Mouse (Mus musculus): ENCODE measurements around the gene H1foo. TPM values are rescaled to one million over a fixed set of nuclear protein-coding genes. Genes with fewer than 3 reads are reported as not detected.

The H1foo gene
- polyA plus RNA-seq, 1 experiment from 2014 or later: not detected

- Histone ChIP-seq H3K4me1 (ENCODE audit: control insufficient read depth, insufficient read depth, low read length) (peaks cover 19% of the 10 kb centered on the region), H3K9me3 (ENCODE audit: control insufficient read depth, low read length) (no peaks in the 10 kb centered on the region), H3K36me3 (ENCODE audit: control insufficient read depth, insufficient read depth, low read length) (no peaks in the 10 kb centered on the region), H3K4me3 (ENCODE audit: low read depth, low read length) (no peak overlapping the region), H3K27ac (ENCODE audit: low read depth, low read length) (no peak overlapping the region), H3K9ac (replicated peaks; ENCODE audit: low read depth, low read length) (0 out of 2 replicates have a peak overlapping the region, but pooled peaks have one; percentile 16), H3K27me3 (ENCODE audit: control insufficient read depth, insufficient read depth, low read length) (no peaks in the 10 kb centered on the region), H3K4me2 (ENCODE audit: low read depth, low read length) (no peak overlapping the region)
- WGBS: 48% methylated on average over 7 of the region's 7 CpGs
- ATAC-seq (ENCODE audit: low read depth): no peak
These were observed 39.8 kb downstream of the H1foo start for GRCm38 (mm10) chr6:115984580-115984979.

- Histone ChIP-seq H3K27me3 (ENCODE audit: control insufficient read depth, insufficient read depth, low read length) (no peaks in the 10 kb centered on the region), H3K27ac (ENCODE audit: low read depth, low read length) (no peak overlapping the region), H3K4me3 (ENCODE audit: low read depth, low read length) (no peak overlapping the region), H3K4me2 (ENCODE audit: low read depth, low read length) (no peak overlapping the region), H3K36me3 (ENCODE audit: control insufficient read depth, insufficient read depth, low read length) (no peaks in the 10 kb centered on the region), H3K9me3 (ENCODE audit: control insufficient read depth, low read length) (no peaks in the 10 kb centered on the region), H3K4me1 (ENCODE audit: control insufficient read depth, insufficient read depth, low read length) (peaks cover 19% of the 10 kb centered on the region), H3K9ac (replicated peaks; ENCODE audit: low read depth, low read length) (no peak overlapping the region)
- no peak for ATAC-seq (ENCODE audit: low read depth)
- WGBS: 66% methylated on average over 9 of the region's 9 CpGs
These were observed 40.9 kb downstream of the H1foo start for GRCm38 (mm10) chr6:115985622-115986021.

GRCm38 (mm10) chr6:115986472-115987095 lies 41.8 kb downstream of the H1foo start:
- Histone ChIP-seq H3K9ac (replicated peaks; ENCODE audit: low read depth, low read length) (no peak overlapping the region), H3K27ac (ENCODE audit: low read depth, low read length) (no peak overlapping the region; the same call in 1 of the 2 replicates), H3K4me3 (ENCODE audit: low read depth, low read length) (no peak overlapping the region), H3K9me3 (ENCODE audit: control insufficient read depth, low read length) (no peaks in the 10 kb centered on the region), H3K36me3 (ENCODE audit: control insufficient read depth, insufficient read depth, low read length) (no peaks in the 10 kb centered on the region), H3K27me3 (ENCODE audit: control insufficient read depth, insufficient read depth, low read length) (no peaks in the 10 kb centered on the region), H3K4me1 (ENCODE audit: control insufficient read depth, insufficient read depth, low read length) (peaks cover 19% of the 10 kb centered on the region), H3K4me2 (ENCODE audit: low read depth, low read length) (no peak overlapping the region)
- 0 out of 2 replicates have a peak, but pooled peaks have one; percentile 18 for ATAC-seq (ENCODE audit: low read depth)
- 51% methylated on average over 12 of the region's 12 CpGs for WGBS

GRCm38 (mm10) chr6:115987096-115987747 lies 42.5 kb downstream of the H1foo start:
- WGBS: 40% methylated on average over 9 of the region's 9 CpGs
- Histone ChIP-seq H3K27ac (ENCODE audit: low read depth, low read length) (no peak overlapping the region), H3K9ac (replicated peaks; ENCODE audit: low read depth, low read length) (no peak overlapping the region; the same call in 1 of the 2 replicates), H3K4me2 (ENCODE audit: low read depth, low read length) (no peak overlapping the region), H3K4me1 (ENCODE audit: control insufficient read depth, insufficient read depth, low read length) (peaks cover 19% of the 10 kb centered on the region), H3K9me3 (ENCODE audit: control insufficient read depth, low read length) (no peaks in the 10 kb centered on the region), H3K27me3 (ENCODE audit: control insufficient read depth, insufficient read depth, low read length) (no peaks in the 10 kb centered on the region), H3K36me3 (ENCODE audit: control insufficient read depth, insufficient read depth, low read length) (no peaks in the 10 kb centered on the region), H3K4me3 (ENCODE audit: low read depth, low read length) (no peak overlapping the region)
- ATAC-seq (ENCODE audit: low read depth): peak; percentile 32; the same call in 1 of the 2 replicates

DNA sequence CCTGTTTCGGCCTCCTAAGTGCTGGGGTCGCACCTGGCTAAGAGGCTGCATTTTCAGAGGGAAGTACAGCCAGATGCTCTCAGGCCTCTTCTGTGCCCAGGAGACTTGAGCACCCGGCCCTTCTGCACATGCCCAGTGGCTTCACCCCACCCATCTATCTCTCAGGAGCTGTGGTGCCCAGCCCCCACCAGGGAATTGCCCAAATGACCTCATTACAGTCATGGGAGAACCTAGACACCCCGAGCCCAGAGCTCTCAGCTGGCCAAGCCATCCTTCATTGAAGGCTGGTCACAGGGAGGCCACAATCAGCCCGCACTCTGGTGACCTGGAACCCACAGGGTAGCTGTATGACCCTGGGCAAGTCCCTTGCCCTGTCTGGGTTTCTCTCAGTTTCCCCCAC lies 44.3 kb downstream of the H1foo start:
- Histone ChIP-seq H3K27me3 (ENCODE audit: control insufficient read depth, insufficient read depth, low read length) (peaks cover 18% of the 10 kb centered on the region), H3K4me1 (ENCODE audit: control insufficient read depth, insufficient read depth, low read length) (peaks cover 21% of the 10 kb centered on the region), H3K27ac (ENCODE audit: low read depth, low read length) (no peak overlapping the region), H3K9me3 (ENCODE audit: control insufficient read depth, low read length) (no peaks in the 10 kb centered on the region), H3K4me3 (ENCODE audit: low read depth, low read length) (no peak overlapping the region), H3K9ac (replicated peaks; ENCODE audit: low read depth, low read length) (no peak overlapping the region), H3K36me3 (ENCODE audit: control insufficient read depth, insufficient read depth, low read length) (no peaks in the 10 kb centered on the region), H3K4me2 (ENCODE audit: low read depth, low read length) (no peak overlapping the region)
- no peak for ATAC-seq (ENCODE audit: low read depth)
- WGBS: 69% methylated on average over 5 of the region's 5 CpGs

- Histone ChIP-seq H3K9me3 (ENCODE audit: control insufficient read depth, low read length) (no peaks in the 10 kb centered on the region), H3K4me3 (ENCODE audit: low read depth, low read length) (no peak overlapping the region), H3K4me2 (ENCODE audit: low read depth, low read length) (no peak overlapping the region), H3K4me1 (ENCODE audit: control insufficient read depth, insufficient read depth, low read length) (peaks cover 26% of the 10 kb centered on the region), H3K9ac (replicated peaks; ENCODE audit: low read depth, low read length) (no peak overlapping the region), H3K36me3 (ENCODE audit: control insufficient read depth, insufficient read depth, low read length) (no peaks in the 10 kb centered on the region), H3K27ac (ENCODE audit: low read depth, low read length) (no peak overlapping the region), H3K27me3 (ENCODE audit: control insufficient read depth, insufficient read depth, low read length) (peaks cover 22% of the 10 kb centered on the region)
- no peak for ATAC-seq (ENCODE audit: low read depth)
- 54% methylated on average over 4 of the region's 4 CpGs for WGBS
These were observed 44.9 kb downstream of the H1foo start for GRCm38 (mm10) chr6:115989607-115990006.

- no peaks in the 10 kb centered on the region for H3K36me3 ChIP-seq (ENCODE audit: control insufficient read depth, insufficient read depth, low read length)
- WGBS: 85% methylated on average over 3 of the region's 3 CpGs
- no peak overlapping the region for H3K4me3 ChIP-seq (ENCODE audit: low read depth, low read length)
- no peaks in the 10 kb centered on the region for H3K9me3 ChIP-seq (ENCODE audit: control insufficient read depth, low read length)
- no peak overlapping the region for H3K4me2 ChIP-seq (ENCODE audit: low read depth, low read length)
- H3K27ac ChIP-seq (ENCODE audit: low read depth, low read length): no peak overlapping the region
- no peak overlapping the region for H3K9ac ChIP-seq (replicated peaks; ENCODE audit: low read depth, low read length)
- ATAC-seq (ENCODE audit: low read depth): no peak
- H3K27me3 ChIP-seq (ENCODE audit: control insufficient read depth, insufficient read depth, low read length): peaks cover 23% of the 10 kb centered on the region
- H3K4me1 ChIP-seq (ENCODE audit: control insufficient read depth, insufficient read depth, low read length): peaks cover 28% of the 10 kb centered on the region
These were observed 45.3 kb downstream of the H1foo start for GRCm38 (mm10) chr6:115990056-115990455.

DNA sequence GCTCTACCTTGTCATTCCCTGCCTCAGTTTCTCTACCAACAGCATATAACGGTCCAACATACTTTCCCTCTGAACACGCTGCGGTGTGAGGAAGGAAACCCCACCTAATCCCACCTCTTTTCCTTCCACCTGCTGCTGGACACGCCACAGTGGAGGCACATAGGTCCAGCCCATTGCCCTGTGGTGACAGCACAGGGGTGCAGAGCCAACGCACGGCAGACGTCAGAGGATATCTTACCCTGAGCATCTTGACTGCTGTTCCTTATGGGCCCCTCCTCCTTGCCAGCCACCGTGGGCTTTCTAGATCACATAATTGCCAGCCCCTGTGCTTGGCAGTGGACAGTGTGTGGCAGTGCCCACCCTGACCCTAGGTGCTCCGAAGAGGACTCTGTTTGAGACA lies 45.7 kb downstream of the H1foo start:
- no peaks in the 10 kb centered on the region for H3K36me3 ChIP-seq (ENCODE audit: control insufficient read depth, insufficient read depth, low read length)
- no peaks in the 10 kb centered on the region for H3K9me3 ChIP-seq (ENCODE audit: control insufficient read depth, low read length)
- WGBS: 88% methylated on average over 9 of the region's 9 CpGs
- peaks cover 28% of the 10 kb centered on the region for H3K4me1 ChIP-seq (ENCODE audit: control insufficient read depth, insufficient read depth, low read length)
- H3K27ac ChIP-seq (ENCODE audit: low read depth, low read length): no peak overlapping the region
- no peak for ATAC-seq (ENCODE audit: low read depth)
- peaks cover 23% of the 10 kb centered on the region for H3K27me3 ChIP-seq (ENCODE audit: control insufficient read depth, insufficient read depth, low read length)
- no peak overlapping the region for H3K4me3 ChIP-seq (ENCODE audit: low read depth, low read length)
- H3K9ac ChIP-seq (replicated peaks; ENCODE audit: low read depth, low read length): no peak overlapping the region
- H3K4me2 ChIP-seq (ENCODE audit: low read depth, low read length): no peak overlapping the region; the same call in 1 of the 2 replicates

- Histone ChIP-seq H3K9ac (replicated peaks; ENCODE audit: low read depth, low read length) (no peak overlapping the region), H3K9me3 (ENCODE audit: control insufficient read depth, low read length) (no peaks in the 10 kb centered on the region), H3K4me3 (ENCODE audit: low read depth, low read length) (peak overlapping the region; percentile 16; the same call in 1 of the 2 replicates), H3K4me2 (ENCODE audit: low read depth, low read length) (peak overlapping the region; percentile 21; the same call in 1 of the 2 replicates), H3K27me3 (ENCODE audit: control insufficient read depth, insufficient read depth, low read length) (peaks cover 23% of the 10 kb centered on the region), H3K36me3 (ENCODE audit: control insufficient read depth, insufficient read depth, low read length) (no peaks in the 10 kb centered on the region), H3K27ac (ENCODE audit: low read depth, low read length) (no peak overlapping the region), H3K4me1 (ENCODE audit: control insufficient read depth, insufficient read depth, low read length) (peaks cover 24% of the 10 kb centered on the region)
- no peak for ATAC-seq (ENCODE audit: low read depth)
- WGBS: 26% methylated on average over 13 of the region's 13 CpGs
These were observed 46.6 kb downstream of the H1foo start for GRCm38 (mm10) chr6:115991108-115991880.

Data from neural tube, embryonic 14.5 days (tissue).